Mouse (Mus musculus) liver, embryonic 11.5 days (tissue): ENCODE results near the gene Fance. TPM values are rescaled to one million over a fixed set of nuclear protein-coding genes. Genes with fewer than 3 reads are reported as not detected.
A peak's percentile ranks its signal among the peaks of the same experiment; 100 is the strongest.

Experiments used
- ATAC-seq: fragments of 200-750 bp; cut with Nextera tagmentation; replicated peaks from 2 replicates; pipeline ENCODE4 v1.8.0; 2017; ENCODE audit warnings: moderate number of reproducible peaks, mild to moderate bottlenecking, moderate TSS enrichment, moderate library complexity; ENCODE audit not compliant: low FRiP score
- DNase-seq: peaks from one replicate; pipeline ENCODE4 v3.0.0-alpha.2; 2017; ENCODE audit warnings: low spot score
- H3K27ac ChIP-seq: fragments of 300-500 bp; sonication (generic); 2 replicates; pipeline ENCODE4 v1.5.1; 2014; ENCODE audit warnings: mild to moderate bottlenecking, low read depth, low read length, control low read depth
- H3K27me3 ChIP-seq: fragments of 300-500 bp; sonication (generic); replicated peaks from 2 replicates; pipeline ENCODE4 v1.6.1; 2014; ENCODE audit warnings: low read length, mixed read lengths; ENCODE audit not compliant: control insufficient read depth, insufficient read depth
- H3K36me3 ChIP-seq: fragments of 300-500 bp; sonication (generic); 2 replicates; pipeline ENCODE4 v1.6.1; 2014; ENCODE audit warnings: mild to moderate bottlenecking, low read length, moderate library complexity, mixed read lengths; ENCODE audit not compliant: control insufficient read depth, insufficient read depth
- H3K4me1 ChIP-seq: fragments of 300-500 bp; sonication (generic); replicated peaks from 2 replicates; pipeline ENCODE4 v1.6.1; 2014; ENCODE audit warnings: low read length, mixed read lengths; ENCODE audit not compliant: control insufficient read depth, insufficient read depth
- H3K4me2 ChIP-seq: fragments of 300-500 bp; sonication (generic); 2 replicates; pipeline ENCODE4 v1.6.1; 2014; ENCODE audit warnings: mild to moderate bottlenecking, control low read depth, moderate library complexity
- H3K4me3 ChIP-seq: fragments of 300-500 bp; sonication (generic); 2 replicates; pipeline ENCODE4 v1.5.1; 2014; ENCODE audit warnings: low read depth, low read length, control low read depth
- H3K9ac ChIP-seq: fragments of 300-500 bp; sonication (generic); 2 replicates; pipeline ENCODE4 v1.6.1; 2014; ENCODE audit warnings: low read depth, low read length, control low read depth
- H3K9me3 ChIP-seq: fragments of 300-500 bp; sonication (generic); 2 replicates; pipeline ENCODE4 v1.6.1; 2016; ENCODE audit warnings: low read length, inconsistent platforms, mixed read lengths; ENCODE audit not compliant: control insufficient read depth
- WGBS: fragments of 180-500 bp; shearing (Covaris S2); extraction: QIAGEN DNeasy Blood & Tissue Kit; methylation state at CpG from one replicate; pipeline ENCODE4 v1.1.7; 2014; 5-methylcytosine and 5-hydroxymethylcytosine counted together
- polyA plus RNA-seq: library from polyadenylated mRNA; unstranded; fragments of >200 nt; fragmentation: Nextera tagmentation; extraction: Ambion mirVana; gene quantifications from 2 replicates; pipeline ENCODE4 v1.2.1, GENCODE M21; 2014

Gene Fance
- polyA plus RNA-seq, 1 experiment from 2014 or later: 31.1 TPM

DNA sequence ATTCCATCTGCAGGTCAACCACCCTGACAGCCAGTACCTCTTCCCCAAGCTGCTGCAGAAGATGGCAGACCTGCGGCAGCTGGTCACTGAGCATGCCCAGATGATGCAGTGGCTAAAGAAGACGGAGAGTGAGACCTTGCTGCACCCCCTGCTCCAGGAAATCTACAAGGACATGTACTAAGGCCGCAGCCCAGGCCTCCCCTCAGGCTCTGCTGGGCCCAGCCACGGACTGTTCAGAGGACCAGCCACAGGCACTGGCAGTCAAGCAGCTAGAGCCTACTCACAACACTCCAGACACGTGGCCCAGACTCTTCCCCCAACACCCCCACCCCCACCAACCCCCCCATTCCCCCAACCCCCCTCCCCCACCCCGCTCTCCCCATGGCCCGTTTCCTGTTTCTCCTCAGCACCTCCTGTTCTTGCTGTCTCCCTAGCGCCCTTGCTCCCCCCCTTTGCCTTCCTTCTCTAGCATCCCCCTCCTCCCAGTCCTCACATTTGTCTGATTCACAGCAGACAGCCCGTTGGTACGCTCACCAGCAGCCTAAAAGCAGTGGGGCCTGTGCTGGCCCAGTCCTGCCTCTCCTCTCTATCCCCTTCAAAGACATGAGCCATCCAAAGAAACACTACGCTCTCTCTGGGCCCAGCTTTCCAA is 13.5 kb upstream of the Fance start:
- Histone ChIP-seq H3K4me3 (no peak overlapping the region), H3K36me3 (no peaks in the 10 kb centered on the region; the same call in 1 of the 2 replicates), H3K27me3 (no peaks in the 10 kb centered on the region; the same call in 1 of the 2 replicates), H3K9ac (no peak overlapping the region), H3K27ac (no peak overlapping the region; the same call in 1 of the 2 replicates), H3K4me1 (peaks cover 12% of the 10 kb centered on the region), H3K4me2 (no peak overlapping the region), H3K9me3 (no peaks in the 10 kb centered on the region)
- WGBS: 54% methylated on average over 10 of the region's 11 CpGs
- ATAC-seq (no peak), DNase-seq (no peak)

- no peak overlapping the region for H3K27ac ChIP-seq
- WGBS: 66% methylated on average over 9 of the region's 9 CpGs
- ATAC-seq: no peak
- H3K36me3 ChIP-seq: no peaks in the 10 kb centered on the region; the same call in 1 of the 2 replicates
- DNase-seq: no peak
- no peak overlapping the region for H3K4me2 ChIP-seq
- H3K4me3 ChIP-seq: no peak overlapping the region
- peaks cover 9% of the 10 kb centered on the region for H3K4me1 ChIP-seq
- H3K9me3 ChIP-seq: no peaks in the 10 kb centered on the region
- H3K9ac ChIP-seq: no peak overlapping the region
- no peaks in the 10 kb centered on the region; the same call in 1 of the 2 replicates for H3K27me3 ChIP-seq
Observed at GRCm38 (mm10) chr17:28300323-28300722, 13.0 kb upstream of the Fance start.

GRCm38 (mm10) chr17:28300850-28301249 is 12.5 kb upstream of the Fance start:
- ATAC-seq: no peak
- no peaks in the 10 kb centered on the region; the same call in 1 of the 2 replicates for H3K27me3 ChIP-seq
- no peak overlapping the region for H3K9ac ChIP-seq
- no peak overlapping the region for H3K27ac ChIP-seq
- H3K4me3 ChIP-seq: no peak overlapping the region
- H3K36me3 ChIP-seq: no peaks in the 10 kb centered on the region; the same call in 1 of the 2 replicates
- H3K4me2 ChIP-seq: no peak overlapping the region
- peaks cover 9% of the 10 kb centered on the region for H3K4me1 ChIP-seq
- 74% methylated on average over 3 of the region's 3 CpGs for WGBS
- H3K9me3 ChIP-seq: no peaks in the 10 kb centered on the region
- DNase-seq: no peak

GRCm38 (mm10) chr17:28305172-28305571 is 8.1 kb upstream of the Fance start:
- Histone ChIP-seq H3K4me3 (no peak overlapping the region), H3K27ac (no peak overlapping the region), H3K4me2 (no peak overlapping the region), H3K36me3 (no peaks in the 10 kb centered on the region), H3K4me1 (peaks cover 10% of the 10 kb centered on the region), H3K27me3 (no peaks in the 10 kb centered on the region; the same call in 1 of the 2 replicates), H3K9me3 (no peaks in the 10 kb centered on the region), H3K9ac (no peak overlapping the region)
- DNase-seq (no peak), ATAC-seq (no peak)
- WGBS: 48% methylated on average over 10 of the region's 10 CpGs

DNA sequence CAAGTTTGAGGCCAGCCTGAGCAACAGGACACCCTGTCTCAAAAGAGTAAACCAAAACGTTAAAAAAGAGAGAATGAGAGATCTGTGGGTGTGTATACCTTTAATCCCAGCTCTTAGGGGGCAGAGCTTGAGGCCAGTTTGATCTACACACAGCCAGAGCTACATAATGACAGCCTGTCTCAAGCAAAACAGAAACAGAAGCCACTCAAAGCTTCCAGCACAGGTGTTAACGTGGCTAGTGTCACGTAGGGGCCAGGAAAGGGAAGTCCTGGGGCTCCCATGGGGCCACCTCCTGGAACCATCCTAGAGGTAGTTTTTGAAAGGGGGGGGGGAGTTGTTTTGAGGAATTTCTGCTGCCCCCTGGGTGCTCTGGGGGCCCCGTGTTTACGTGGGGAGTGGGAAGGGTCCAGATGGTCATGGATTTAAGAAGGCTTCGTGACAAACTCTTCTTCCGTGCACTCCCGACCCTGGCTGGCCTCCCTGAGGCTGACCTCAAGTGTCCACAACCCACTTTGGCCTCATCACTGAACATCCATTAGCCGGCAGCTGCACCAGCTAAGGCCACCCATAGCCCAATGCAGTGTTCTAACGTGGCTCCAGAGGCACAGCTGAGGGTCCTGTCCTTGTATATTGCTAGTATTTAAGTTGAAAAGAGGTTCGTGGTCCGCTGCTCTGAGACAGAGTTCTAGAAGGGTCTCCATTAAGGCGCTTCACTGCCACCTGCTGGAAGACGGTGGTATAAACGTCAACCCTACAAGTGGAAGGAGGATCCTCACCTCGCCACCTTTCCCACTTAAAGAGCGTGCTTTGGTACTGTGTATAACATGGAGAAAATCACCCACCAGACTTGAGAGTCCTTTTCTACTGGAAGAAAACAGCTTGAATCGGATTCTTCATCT is 4.8 kb upstream of the Fance start:
- DNase-seq (peak; percentile 84), ATAC-seq (no peak)
- Histone ChIP-seq H3K4me3 (no peak overlapping the region), H3K4me2 (peak overlapping the region; percentile 52), H3K36me3 (no peaks in the 10 kb centered on the region), H3K9ac (peak overlapping the region; percentile 53), H3K4me1 (peaks cover 10% of the 10 kb centered on the region), H3K9me3 (no peaks in the 10 kb centered on the region), H3K27me3 (no peaks in the 10 kb centered on the region), H3K27ac (no peak overlapping the region)
- WGBS: 12% methylated on average over 18 of the region's 18 CpGs

- Histone ChIP-seq H3K36me3 (peaks cover 4% of the 10 kb centered on the region; the same call in 1 of the 2 replicates), H3K27ac (no peak overlapping the region), H3K27me3 (no peaks in the 10 kb centered on the region), H3K9ac (no peak overlapping the region), H3K9me3 (no peaks in the 10 kb centered on the region), H3K4me3 (no peak overlapping the region), H3K4me1 (peaks cover 22% of the 10 kb centered on the region), H3K4me2 (no peak overlapping the region)
- WGBS: 78% methylated on average over 3 of the region's 3 CpGs
- DNase-seq: no peak
- ATAC-seq: no peak
Observed at GRCm38 (mm10) chr17:28310831-28311230, 2.5 kb upstream of the Fance start.

DNA sequence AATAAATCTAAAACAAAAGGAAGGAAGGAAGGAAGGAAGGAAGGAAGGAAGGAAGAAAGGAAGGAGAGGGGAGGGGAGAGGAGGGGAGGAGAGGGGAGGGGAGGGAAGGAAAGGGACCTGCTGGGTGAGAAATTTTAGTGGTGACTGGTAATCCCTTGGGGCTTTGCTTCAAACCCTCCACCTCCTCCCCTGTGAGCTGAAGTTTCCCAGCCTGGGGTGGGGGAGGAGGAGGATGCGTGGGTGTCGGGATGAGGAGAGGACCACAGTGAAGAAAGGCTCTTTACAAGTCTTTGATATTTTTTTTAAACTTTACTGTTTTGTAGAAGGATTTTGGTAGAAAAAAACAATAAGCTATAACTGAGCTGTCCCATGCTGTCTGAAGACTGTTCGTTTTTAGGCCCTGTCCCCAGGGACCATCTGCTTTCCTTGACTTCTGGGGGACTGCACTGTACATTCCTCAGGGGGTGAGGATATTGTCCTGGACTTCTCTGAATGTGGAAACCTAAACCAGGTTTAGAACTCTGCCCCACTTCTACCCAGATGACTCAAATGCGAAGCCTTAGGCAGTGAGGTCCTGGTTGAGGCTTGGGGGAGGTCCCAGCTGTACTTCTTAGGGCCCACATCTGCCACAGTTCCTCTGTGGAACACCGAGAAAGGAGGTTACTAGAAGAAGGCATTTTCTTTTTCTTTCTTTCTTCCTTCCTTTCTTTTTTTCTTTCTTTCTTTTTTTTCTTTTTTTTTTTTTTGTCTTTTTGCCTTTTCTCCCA is 1.8 kb upstream of the Fance start:
- no peaks in the 10 kb centered on the region for H3K27me3 ChIP-seq
- WGBS: 77% methylated on average over 5 of the region's 5 CpGs
- no peaks in the 10 kb centered on the region for H3K9me3 ChIP-seq
- peaks cover 26% of the 10 kb centered on the region for H3K4me1 ChIP-seq
- ATAC-seq: no peak
- H3K36me3 ChIP-seq: peaks cover 11% of the 10 kb centered on the region; the same call in 1 of the 2 replicates
- H3K9ac ChIP-seq: no peak overlapping the region
- DNase-seq: no peak
- H3K27ac ChIP-seq: no peak overlapping the region
- H3K4me2 ChIP-seq: no peak overlapping the region
- H3K4me3 ChIP-seq: no peak overlapping the region
